Mouse (Mus musculus): Measurements from ENCODE around the gene Zcchc14. TPM values are rescaled to one million over a fixed set of nuclear protein-coding genes. Genes with fewer than 3 reads are reported as not detected.

Gene Zcchc14
- total and polyA plus RNA-seq, 3 experiments: not detected

DNA sequence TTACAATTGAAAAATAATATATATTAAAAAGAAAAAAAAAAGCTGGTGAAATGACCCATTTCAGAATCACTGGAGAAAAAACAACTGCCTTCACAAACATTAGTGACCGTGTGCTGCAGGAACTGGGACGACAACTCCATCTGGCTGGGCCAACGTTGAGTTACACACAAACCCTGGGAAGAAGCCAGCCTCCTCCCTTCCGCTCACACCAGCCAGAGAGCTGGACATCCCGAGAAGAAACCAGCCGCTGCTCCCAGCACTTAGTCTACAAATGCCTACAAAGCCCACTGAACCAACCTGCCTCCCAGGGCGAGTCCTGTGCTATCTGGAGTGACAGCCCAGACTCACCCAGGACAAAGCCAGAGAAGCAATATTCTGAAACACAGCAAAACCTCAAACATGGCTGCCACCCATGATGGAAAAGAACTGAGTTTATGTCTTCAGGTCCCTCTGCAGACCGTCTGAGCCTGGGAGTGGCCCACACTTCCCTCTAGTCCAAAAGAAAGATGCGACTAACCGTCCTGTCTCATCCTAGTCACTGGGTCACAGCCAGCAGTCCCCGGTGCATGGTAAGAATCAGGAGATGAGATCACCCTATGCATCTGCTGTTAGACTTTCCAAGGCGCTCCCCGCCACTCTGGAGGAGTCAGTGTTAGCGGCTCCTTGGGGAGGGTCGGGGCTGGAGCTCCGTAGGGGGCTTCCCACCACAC, 90.9 kb downstream of the Zcchc14 start:
- Histone ChIP-seq H3K27ac (ENCODE audit: insufficient read depth, low read depth) (no peak overlapping the region), H3K36me3 (replicated peaks in 1 of 2; ENCODE audit: control insufficient read depth in 1 of 2, insufficient read depth in 1 of 2, low read length in 1 of 2) (peaks cover 35 to 88% of the 10 kb centered on the region in 2 experiments), H3K9ac (ENCODE audit: insufficient read depth, low read depth) (no peak overlapping the region), H3K4me1 (ENCODE audit: control insufficient read depth in 1 of 2, insufficient read depth in 2 of 2) (no peaks in the 10 kb centered on the region), H3K4me2 (ENCODE audit: insufficient read depth, low read depth, poor library complexity, severe bottlenecking) (no peak overlapping the region), H3K79me2 (replicated peaks; ENCODE audit: control insufficient read depth, extremely low read depth, insufficient read depth, poor library complexity, severe bottlenecking) (no peaks in the 10 kb centered on the region), H3K9me3 (replicated peaks; ENCODE audit: low read length) (no peaks in the 10 kb centered on the region), H3K27me3 (replicated peaks) (no peaks in the 10 kb centered on the region), H3K4me3 (replicated peaks in 1 of 3; ENCODE audit: low read depth in 2 of 3, low read length in 2 of 3, poor library complexity in 1 of 3) (no peak overlapping the region)
- TF ChIP-seq ZNF384 (IDR thresholded peaks at IDR 0.05; ENCODE audit: low read depth, low read length) (no peak), ETS1 (conservative IDR thresholded peaks at IDR 0.05; ENCODE audit: low read depth, low read length) (no peak), NELFE (IDR thresholded peaks at IDR 0.05; ENCODE audit: low read depth, low read length) (no peak), KAT2A (IDR thresholded peaks at IDR 0.05; ENCODE audit: insufficient replicate concordance, low read length) (no peak), MYC (IDR thresholded peaks at IDR 0.05; ENCODE audit: low read depth, low read length) (no peak), CHD1 (IDR thresholded peaks at IDR 0.05; ENCODE audit: low read depth, low read length) (no peak), POLR2AphosphoS2 (IDR thresholded peaks at IDR 0.05; ENCODE audit: low read depth, low read length) (no peak), ZC3H11A (IDR thresholded peaks at IDR 0.05; ENCODE audit: low read depth, low read length) (no peak), E2F4 (IDR thresholded peaks at IDR 0.05; ENCODE audit: insufficient replicate concordance, low read depth, low read length) (no peak), ELF1 (IDR thresholded peaks at IDR 0.05; ENCODE audit: low read depth, low read length) (no peak)
- dilution Hi-C loops (cut with MboI; ENCODE audit: extremely low pct_ligation_motif_present, extremely low pct_unique_long_range_greater_than_20kb, low sequenced_read_pairs) (no loop called here), in situ Hi-C loops (cut with MboI; ENCODE audit: low pct_ligation_motif_present, low pct_unique_long_range_greater_than_20kb, low sequenced_read_pairs) (no loop called here)
- no peak for DNase-seq (ENCODE audit: extremely low read depth)

DNA sequence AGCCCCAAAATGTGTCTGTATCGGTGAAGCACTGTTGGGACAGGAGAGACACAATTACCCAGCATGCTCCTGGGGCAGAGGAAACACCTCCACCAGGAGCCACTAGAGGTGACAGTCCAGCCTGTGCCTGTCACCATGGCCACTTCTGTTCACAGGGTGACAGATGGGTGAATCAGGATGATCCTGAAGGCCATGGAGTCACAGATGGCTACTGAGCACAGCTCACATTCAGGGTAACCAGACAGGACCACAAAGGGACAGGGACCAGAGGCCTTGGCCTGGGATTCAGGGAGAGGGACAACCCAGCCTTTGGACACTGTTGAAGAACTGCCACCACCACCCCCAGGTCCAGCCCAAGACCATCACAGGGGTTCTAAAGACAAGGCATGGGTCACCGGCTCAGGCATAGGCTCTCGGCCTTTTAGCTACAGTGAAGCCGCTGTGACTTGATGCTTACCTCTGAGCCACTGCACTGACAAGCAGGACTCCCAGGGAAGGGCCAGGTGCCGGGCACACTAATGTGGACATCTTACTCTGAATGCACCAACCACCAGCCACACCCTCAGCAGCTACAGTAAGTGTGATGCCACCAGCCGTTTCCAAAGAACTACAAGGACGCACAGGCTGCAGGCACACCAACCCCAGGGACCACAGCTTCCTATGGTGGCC, 92.1 kb downstream of the Zcchc14 start:
- no peaks in the 10 kb centered on the region for H3K9me3 ChIP-seq (replicated peaks; ENCODE audit: low read length)
- H3K9ac ChIP-seq (ENCODE audit: insufficient read depth, low read depth): no peak overlapping the region
- dilution Hi-C loops (cut with MboI; ENCODE audit: extremely low pct_ligation_motif_present, extremely low pct_unique_long_range_greater_than_20kb, low sequenced_read_pairs) (no loop called here), in situ Hi-C loops (cut with MboI; ENCODE audit: low pct_ligation_motif_present, low pct_unique_long_range_greater_than_20kb, low sequenced_read_pairs) (no loop called here)
- peaks cover 40 to 87% of the 10 kb centered on the region in 2 experiments for H3K36me3 ChIP-seq (replicated peaks in 1 of 2; ENCODE audit: control insufficient read depth in 1 of 2, insufficient read depth in 1 of 2, low read length in 1 of 2)
- H3K79me2 ChIP-seq (replicated peaks; ENCODE audit: control insufficient read depth, extremely low read depth, insufficient read depth, poor library complexity, severe bottlenecking): no peaks in the 10 kb centered on the region
- H3K27ac ChIP-seq (ENCODE audit: insufficient read depth, low read depth): no peak overlapping the region
- no peak overlapping the region for H3K4me2 ChIP-seq (ENCODE audit: insufficient read depth, low read depth, poor library complexity, severe bottlenecking)
- no peaks in the 10 kb centered on the region for H3K4me1 ChIP-seq (ENCODE audit: control insufficient read depth in 1 of 2, insufficient read depth in 2 of 2)
- no peak for TF ChIP-seq E2F4 (IDR thresholded peaks at IDR 0.05; ENCODE audit: insufficient replicate concordance, low read depth, low read length)
- no peaks in the 10 kb centered on the region for H3K27me3 ChIP-seq (replicated peaks)
- no peak for DNase-seq (ENCODE audit: extremely low read depth)
- no peak overlapping the region for H3K4me3 ChIP-seq (replicated peaks in 1 of 3; ENCODE audit: low read depth in 2 of 3, low read length in 2 of 3, poor library complexity in 1 of 3)

DNA sequence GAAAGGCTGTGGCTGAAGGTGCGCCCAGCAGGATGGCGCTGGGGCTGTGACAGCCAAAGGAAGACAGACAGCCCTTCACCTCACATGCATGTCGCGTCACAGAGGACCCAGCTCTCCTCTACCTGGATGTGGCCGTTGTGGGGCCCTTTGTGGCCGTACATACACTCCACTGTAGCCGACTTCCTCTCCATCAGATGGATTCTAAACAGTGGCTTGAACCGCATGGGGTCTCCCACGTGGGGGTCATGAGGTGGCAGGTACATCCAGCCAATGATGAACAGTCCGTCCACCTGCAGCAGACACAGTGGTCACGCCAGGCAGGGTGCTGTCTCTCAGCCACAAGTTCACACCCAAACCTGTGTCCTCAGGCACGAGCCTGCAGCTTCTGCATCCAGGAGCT, 92.9 kb downstream of the Zcchc14 start:
- in situ Hi-C loops (cut with MboI; ENCODE audit: low pct_ligation_motif_present, low pct_unique_long_range_greater_than_20kb, low sequenced_read_pairs): loop anchor here (5.0 kb wide), 1 partner anchor 32 kb away; the partner anchor contains the start of gene Map1lc3b

More for the DNA sequence above, 92.9 kb downstream of the Zcchc14 start:
- H3K4me3 ChIP-seq (replicated peaks in 1 of 3; ENCODE audit: low read depth in 2 of 3, low read length in 2 of 3, poor library complexity in 1 of 3): no peak overlapping the region
- TF ChIP-seq BHLHE40 (IDR thresholded peaks at IDR 0.05; ENCODE audit: low read depth, low read length) (no peak), SIN3A (IDR thresholded peaks at IDR 0.05; ENCODE audit: low read length) (no peak), MAZ (IDR thresholded peaks at IDR 0.05; ENCODE audit: low read depth, low read length) (no peak), ZC3H11A (IDR thresholded peaks at IDR 0.05; ENCODE audit: low read depth, low read length) (no peak), IRF4 (IDR thresholded peaks at IDR 0.05; ENCODE audit: low read depth, low read length) (no peak), ELF1 (IDR thresholded peaks at IDR 0.05; ENCODE audit: low read depth, low read length) (no peak), PAX5 (IDR thresholded peaks at IDR 0.05; ENCODE audit: low read length) (no peak), MEF2A (IDR thresholded peaks at IDR 0.05; ENCODE audit: borderline replicate concordance, low read depth, low read length) (no peak), MAFK (IDR thresholded peaks at IDR 0.05; ENCODE audit: insufficient replicate concordance, low read length) (no peak), MXI1 (IDR thresholded peaks at IDR 0.05; ENCODE audit: low read depth, low read length) (no peak), NELFE (IDR thresholded peaks at IDR 0.05; ENCODE audit: low read depth, low read length) (no peak), E2F4 (IDR thresholded peaks at IDR 0.05; ENCODE audit: insufficient replicate concordance, low read depth, low read length) (no peak)
- dilution Hi-C loops (cut with MboI; ENCODE audit: extremely low pct_ligation_motif_present, extremely low pct_unique_long_range_greater_than_20kb, low sequenced_read_pairs): no loop called here
- no peaks in the 10 kb centered on the region for H3K9me3 ChIP-seq (replicated peaks; ENCODE audit: low read length)
- H3K4me1 ChIP-seq (ENCODE audit: control insufficient read depth in 1 of 2, insufficient read depth in 2 of 2): no peaks in the 10 kb centered on the region
- H3K27me3 ChIP-seq (replicated peaks): no peaks in the 10 kb centered on the region
- no peak overlapping the region for H3K9ac ChIP-seq (ENCODE audit: insufficient read depth, low read depth)
- no peak overlapping the region for H3K4me2 ChIP-seq (ENCODE audit: insufficient read depth, low read depth, poor library complexity, severe bottlenecking)
- H3K36me3 ChIP-seq (replicated peaks in 1 of 2; ENCODE audit: control insufficient read depth in 1 of 2, insufficient read depth in 1 of 2, low read length in 1 of 2): peaks cover 39 to 87% of the 10 kb centered on the region in 2 experiments
- no peak overlapping the region for H3K27ac ChIP-seq (ENCODE audit: insufficient read depth, low read depth)
- DNase-seq (ENCODE audit: extremely low read depth): no peak
- no peaks in the 10 kb centered on the region for H3K79me2 ChIP-seq (replicated peaks; ENCODE audit: control insufficient read depth, extremely low read depth, insufficient read depth, poor library complexity, severe bottlenecking)

Measured in CH12.LX (cell line).